Mouse (Mus musculus): ENCODE measurements around the gene Rab11a.
"Not testable (repeated sequence)": the region's sequence is repeated elsewhere in the genome, so short reads cannot be mapped to it uniquely, and the experiment has no call there.

The Rab11a gene

GRCm38 (mm10) chr9:64747735-64748134 lies 10.2 kb upstream of the Rab11a start:
- no peak for DNase-seq (ENCODE audit: low spot score in 2 of 2)

DNA sequence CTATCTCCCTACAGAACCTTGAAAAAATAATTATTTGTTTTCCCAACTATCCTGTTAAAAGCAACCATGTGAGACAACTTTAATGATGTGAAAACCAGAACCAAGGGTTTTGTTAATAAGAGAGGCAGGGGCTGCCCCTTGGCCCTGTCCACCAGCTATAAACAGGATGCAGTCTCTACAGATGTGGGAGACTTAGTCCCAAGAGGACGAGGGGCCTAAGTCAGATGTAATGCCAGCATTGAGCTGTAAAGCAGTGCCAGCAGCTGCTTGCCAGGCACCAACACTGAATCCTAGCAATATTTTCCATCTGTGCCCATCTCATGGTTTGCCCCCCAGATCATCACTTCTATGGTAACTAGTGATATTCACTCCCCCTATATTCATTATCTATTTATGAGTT lies 4.9 kb upstream of the Rab11a start:
- DNase-seq (ENCODE audit: low spot score in 2 of 2), result no peak

- DNase-seq (ENCODE audit: low spot score in 2 of 2), result no peak
These were observed 1.4 kb upstream of the Rab11a start for GRCm38 (mm10) chr9:64739001-64739400.

DNA sequence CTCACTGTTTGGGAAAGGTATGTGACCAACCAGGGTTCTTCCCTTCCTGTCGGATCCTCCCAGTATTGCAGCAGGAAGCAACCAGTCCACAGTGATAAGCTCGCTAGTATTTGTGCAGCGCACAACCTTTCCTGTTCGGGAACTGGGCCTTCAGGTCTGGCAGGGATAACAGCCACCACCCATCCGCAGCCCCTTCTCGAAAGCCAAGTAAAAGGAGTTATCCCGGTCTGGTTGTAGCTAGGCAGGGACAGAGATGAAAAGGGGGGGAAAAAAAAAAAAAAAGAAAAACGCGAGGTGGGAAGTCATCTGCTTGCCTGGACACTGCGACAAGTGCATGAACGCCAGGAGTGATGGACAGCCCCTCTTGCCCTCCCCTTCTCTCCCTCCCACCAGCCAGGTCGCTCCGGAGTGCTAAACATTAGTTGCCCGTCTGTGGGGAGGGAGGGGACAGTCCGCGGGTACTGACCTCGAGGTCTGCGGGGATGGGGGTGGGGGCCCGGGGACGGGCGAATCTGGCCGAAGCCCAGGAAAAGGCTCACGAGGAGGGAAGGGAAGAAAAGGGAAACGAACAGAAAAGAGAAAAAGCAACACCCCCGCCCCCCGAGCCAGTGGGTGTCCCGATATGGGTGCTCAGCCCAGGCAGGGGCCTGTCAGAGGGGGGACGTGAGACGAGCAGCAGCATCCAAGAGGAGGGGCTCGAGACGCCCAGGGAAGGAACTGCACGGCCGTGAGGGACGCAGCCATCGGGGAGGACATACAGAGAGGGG lies 736 bp downstream of the Rab11a start:
- DNase-seq (ENCODE audit: low spot score in 2 of 2), result peak; percentile 58 to 77

DNA sequence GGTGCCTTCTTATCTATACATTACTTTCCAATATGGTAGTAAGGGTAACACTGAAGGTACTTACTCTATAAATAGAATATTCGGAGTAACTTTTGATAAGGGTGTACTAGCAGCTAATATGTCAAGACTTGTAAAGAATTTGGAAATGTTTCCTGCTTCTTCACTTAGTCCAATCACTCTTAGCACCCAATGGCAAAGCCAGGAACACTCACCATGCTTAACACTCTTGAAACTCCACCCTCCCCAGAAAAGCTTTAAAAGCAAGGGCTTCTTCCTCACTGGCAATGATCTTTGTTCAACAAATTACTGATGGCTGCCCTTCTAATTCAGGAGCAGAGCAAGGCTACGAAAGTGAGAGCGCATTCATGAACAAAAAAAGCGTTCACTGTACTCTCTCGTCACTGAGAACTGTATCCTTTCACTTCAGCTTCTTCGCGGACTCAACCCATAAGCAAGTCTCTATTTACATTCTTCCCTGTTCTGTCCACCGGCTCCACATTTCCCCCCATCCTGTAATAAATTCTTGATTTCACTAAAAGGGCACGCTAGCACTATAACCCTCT lies 1.4 kb downstream of the Rab11a start:
- DNase-seq (ENCODE audit: low spot score in 2 of 2), result no peak

- not testable (repeated sequence) for DNase-seq (ENCODE audit: low spot score in 2 of 2)
These were observed 2.6 kb downstream of the Rab11a start for GRCm38 (mm10) chr9:64734992-64735391.

DNA sequence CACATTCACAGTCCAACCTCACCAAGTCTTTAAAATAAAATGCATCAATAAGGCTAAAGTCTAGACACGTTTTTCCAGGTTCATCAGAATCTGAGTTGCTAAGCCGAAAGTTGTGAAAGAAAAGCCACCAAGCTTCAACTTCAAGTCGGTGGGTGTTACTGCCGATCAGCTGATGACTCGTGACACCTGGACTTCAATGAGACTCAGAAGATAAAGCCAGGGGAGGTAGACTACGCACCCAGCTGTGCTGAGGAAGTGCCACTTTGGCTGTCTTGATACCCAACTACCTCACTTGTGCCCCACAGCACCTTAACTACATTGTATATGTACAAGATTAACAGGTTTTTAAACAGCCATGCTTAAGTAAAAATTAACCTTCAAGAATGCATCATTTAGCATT lies 3.4 kb downstream of the Rab11a start:
- no peak for DNase-seq (ENCODE audit: low spot score in 2 of 2)

DNA sequence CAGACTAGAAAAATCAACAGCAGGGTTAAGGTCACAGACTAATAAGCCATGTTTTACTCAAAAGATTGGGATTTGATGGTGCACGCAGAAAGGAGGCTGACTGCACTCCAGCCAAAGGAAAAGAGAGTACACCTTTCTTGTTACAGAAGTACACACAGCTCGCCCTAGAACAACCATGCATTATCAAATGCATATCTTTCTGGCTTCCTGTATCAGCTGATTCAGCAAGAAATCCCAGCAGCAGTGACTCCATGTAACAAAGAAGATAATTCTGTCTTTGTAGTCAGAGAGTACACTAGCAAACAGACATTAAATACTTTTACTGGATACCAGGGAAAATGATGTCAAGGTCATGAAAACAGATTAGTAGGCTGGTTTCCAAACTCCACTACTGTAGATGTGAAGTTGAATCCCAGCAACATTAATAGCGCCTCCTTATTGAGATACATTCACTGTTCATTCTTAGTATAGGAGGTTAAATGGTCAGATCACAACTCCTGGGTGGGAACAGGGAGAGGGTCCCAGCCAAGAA lies 6.5 kb downstream of the Rab11a start:
- no peak for DNase-seq (ENCODE audit: low spot score in 2 of 2)

GRCm38 (mm10) chr9:64726454-64726853 lies 11.1 kb downstream of the Rab11a start:
- DNase-seq (ENCODE audit: low spot score in 2 of 2), result no peak

- no peak for DNase-seq (ENCODE audit: low spot score in 2 of 2)
These were observed 17.9 kb downstream of the Rab11a start for GRCm38 (mm10) chr9:64719526-64720163.

DNA sequence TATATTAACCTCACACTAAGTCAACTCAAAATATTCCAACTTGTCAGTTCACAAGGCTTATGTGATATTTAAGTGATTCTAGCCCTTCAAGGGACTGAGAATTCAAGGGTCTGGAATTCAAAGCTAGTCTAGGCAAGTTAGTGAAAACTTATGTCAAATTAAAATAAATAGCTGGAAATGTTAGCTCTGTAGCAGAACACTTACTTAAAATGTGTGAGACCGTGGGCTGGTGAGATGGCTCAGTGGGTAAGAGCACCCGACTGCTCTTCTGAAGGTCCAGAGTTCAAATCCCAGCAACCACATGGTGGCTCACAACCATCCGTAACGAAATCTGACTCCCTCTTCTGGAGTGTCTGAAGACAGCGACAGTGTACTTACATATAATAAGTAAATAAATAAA lies 27.3 kb downstream of the Rab11a start:
- DNase-seq (ENCODE audit: low spot score in 2 of 2), result not testable (repeated sequence)

DNA sequence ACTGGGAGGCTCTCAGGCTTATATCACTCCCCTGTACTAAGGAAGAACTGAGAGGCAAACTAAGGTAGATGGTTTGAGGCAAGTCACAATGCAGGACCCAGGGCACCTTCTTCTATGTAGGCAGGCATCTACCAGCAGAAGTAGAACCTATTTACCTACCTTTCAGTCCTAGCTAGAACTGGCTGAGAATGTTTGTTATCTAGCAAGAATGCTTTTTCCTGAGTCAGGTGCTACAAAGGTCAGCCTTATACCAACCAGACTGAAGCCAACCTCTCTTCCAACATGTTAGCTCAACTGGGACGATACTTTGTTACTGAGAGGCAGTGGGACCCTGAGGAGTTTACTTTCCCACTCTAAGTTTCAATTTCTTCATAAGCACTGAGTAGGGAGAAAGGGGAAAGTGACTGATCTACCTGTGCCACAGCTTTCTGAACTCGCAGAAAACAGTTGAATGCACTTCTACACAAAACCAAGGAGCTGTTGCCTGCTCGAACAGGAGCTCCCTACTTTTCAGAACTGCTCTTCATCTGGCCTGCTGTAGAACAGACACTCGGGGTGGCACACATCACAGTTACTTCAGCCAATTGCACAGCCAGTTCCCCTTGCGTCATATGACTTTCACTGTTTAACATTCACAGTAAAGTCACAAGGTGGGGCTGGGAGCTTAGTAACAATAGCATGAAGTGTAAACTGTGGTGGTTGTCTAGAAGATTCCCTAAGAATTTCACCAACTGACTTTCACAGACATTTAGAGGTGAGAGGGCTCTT lies 33.3 kb downstream of the Rab11a start:
- DNase-seq (ENCODE audit: low spot score in 2 of 2), result peak in 1 of 2 experiments; percentile 52

GRCm38 (mm10) chr9:64703420-64703965 lies 34.1 kb downstream of the Rab11a start:
- DNase-seq (ENCODE audit: low spot score in 2 of 2), result no peak

GRCm38 (mm10) chr9:64702937-64703336 lies 34.6 kb downstream of the Rab11a start:
- peak; percentile 48 to 66 for DNase-seq (ENCODE audit: low spot score in 2 of 2)

DNA sequence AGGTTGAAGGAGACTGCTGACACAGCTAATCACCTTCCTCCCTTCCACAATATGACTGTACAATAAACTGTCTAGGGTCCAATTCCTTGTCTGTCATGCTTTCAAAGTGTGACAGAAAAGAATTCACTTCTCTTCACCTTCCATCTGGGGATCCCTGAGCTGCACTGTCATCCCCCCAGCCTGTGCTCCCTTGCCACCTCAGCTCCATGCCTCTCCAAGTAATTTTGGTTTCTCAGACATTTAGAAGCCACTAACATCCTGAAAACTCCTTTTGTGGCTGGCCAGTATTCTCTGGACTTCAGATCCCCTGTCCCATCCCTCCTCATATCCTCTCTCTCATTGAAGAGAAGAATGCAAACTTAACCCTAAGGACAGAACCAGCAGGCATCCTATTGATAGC lies 35.2 kb downstream of the Rab11a start:
- DNase-seq (ENCODE audit: low spot score in 2 of 2), result peak in 1 of 2 experiments; percentile 52

GRCm38 (mm10) chr9:64701651-64702050 lies 35.9 kb downstream of the Rab11a start:
- DNase-seq (ENCODE audit: low spot score in 2 of 2), result no peak

- no peak for DNase-seq (ENCODE audit: low spot score in 2 of 2)
These were observed 36.9 kb downstream of the Rab11a start for GRCm38 (mm10) chr9:64700451-64701311.

- DNase-seq (ENCODE audit: low spot score in 2 of 2), result peak in 1 of 2 experiments; percentile 47
These were observed 39.0 kb downstream of the Rab11a start for GRCm38 (mm10) chr9:64698586-64698985.

DNA sequence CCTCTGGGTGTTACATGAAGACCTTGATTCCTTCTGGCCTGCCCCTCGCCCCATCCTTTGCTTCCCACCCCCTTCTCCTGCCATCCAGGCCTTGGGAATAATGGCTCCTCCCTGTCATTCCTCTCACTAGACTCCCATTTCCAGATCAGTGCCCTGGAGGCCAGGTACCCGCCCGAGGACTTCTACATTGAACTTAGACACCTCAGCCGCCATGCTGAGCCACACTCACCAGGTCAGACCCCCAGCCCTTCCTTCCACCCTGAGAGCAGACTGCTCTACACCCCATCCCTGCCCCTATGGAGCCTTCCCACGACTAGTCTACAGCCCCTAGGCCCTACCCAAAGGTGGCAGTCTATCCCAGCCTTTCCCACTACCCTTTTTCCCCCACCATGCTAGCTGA lies 39.9 kb downstream of the Rab11a start:
- peak in 1 of 2 experiments; percentile 58 for DNase-seq (ENCODE audit: low spot score in 2 of 2)

DNA sequence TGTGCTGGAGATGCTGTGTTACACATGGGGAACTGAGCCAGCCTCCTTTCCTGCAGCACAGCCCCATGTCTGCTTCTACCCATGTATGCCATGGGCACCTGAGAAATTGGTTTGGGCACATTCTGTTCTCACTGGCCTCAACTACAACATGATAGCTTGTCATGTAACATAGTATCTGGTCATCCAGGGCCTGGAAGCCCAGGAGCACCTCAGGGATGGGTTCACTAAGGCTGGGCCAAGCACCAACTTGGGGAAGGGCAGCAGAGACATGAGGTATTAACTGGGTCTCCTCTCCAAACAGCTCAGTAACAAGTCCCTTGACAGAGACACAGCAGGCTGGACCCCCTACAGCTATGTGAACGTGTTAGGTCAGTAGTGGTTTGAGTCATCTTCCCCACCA lies 40.6 kb downstream of the Rab11a start:
- DNase-seq (ENCODE audit: low spot score in 2 of 2), result peak in 1 of 2 experiments; percentile 53

- no peak for DNase-seq (ENCODE audit: low spot score in 2 of 2)
These were observed 41.2 kb downstream of the Rab11a start for GRCm38 (mm10) chr9:64696404-64696803.

Data from spleen, postnatal 4 days (tissue).